Mouse (Mus musculus) CH12.LX (cell line): ENCODE data around the gene Gimap7. TPM values are rescaled to one million over a fixed set of nuclear protein-coding genes. Genes with fewer than 3 reads are reported as not detected.
A peak's percentile ranks its signal among the peaks of the same experiment; 100 is the strongest.

Experiments used
- DNase-seq: peaks from one replicate; pipeline ENCODE4 v3.0.0-alpha.2; 2013; ENCODE audit errors: extremely low read depth
- H3K27ac ChIP-seq: 2 replicates; pipeline ENCODE4 v1.5.1; 2012; ENCODE audit warnings: low read depth, mild to moderate bottlenecking, control low read depth, moderate library complexity; ENCODE audit not compliant: insufficient read depth
- H3K27me3 ChIP-seq: replicated peaks from 2 replicates; pipeline ENCODE3; 2012; ENCODE audit warnings: inconsistent platforms
- H3K36me3 ChIP-seq, 2 experiments: replicated peaks in 1 of 2; 2 replicates each; pipeline versions ENCODE3 to v1.6.1; 2012; ENCODE audit warnings: inconsistent platforms in 1 of 2, low read length in 1 of 2, mild to moderate bottlenecking in 1 of 2, mixed read lengths in 1 of 2, moderate library complexity in 1 of 2; ENCODE audit not compliant: control insufficient read depth in 1 of 2, insufficient read depth in 1 of 2
- H3K4me1 ChIP-seq, 2 experiments: 2 replicates each; pipeline ENCODE4 v1.6.1; 2012; ENCODE audit warnings: inconsistent platforms in 1 of 2, moderate library complexity in 1 of 2; ENCODE audit not compliant: insufficient read depth in 2 of 2, control insufficient read depth in 1 of 2
- H3K4me2 ChIP-seq: 2 replicates; pipeline ENCODE4 v1.6.1; 2012; ENCODE audit warnings: low read depth, mild to moderate bottlenecking, control low read depth; ENCODE audit not compliant: poor library complexity, insufficient read depth, severe bottlenecking
- H3K4me3 ChIP-seq, 3 experiments: fragments of 150-350 bp in 1 of 3; sonication (generic) in 1 of 3; replicated peaks in 1 of 3; 2 replicates each; pipeline versions ENCODE3 to v1.5.1; 2011 to 2012; ENCODE audit warnings: low read depth in 2 of 3, low read length in 2 of 3, mild to moderate bottlenecking in 2 of 3, moderate library complexity in 2 of 3, control low read depth in 1 of 3, improper control_type of control experiment in 1 of 3, inconsistent platforms in 1 of 3, mixed read lengths in 1 of 3; ENCODE audit not compliant: poor library complexity in 1 of 3
- H3K79me2 ChIP-seq: replicated peaks from 2 replicates; pipeline ENCODE4 v1.6.1; 2012; ENCODE audit warnings: mild to moderate bottlenecking, moderate library complexity; ENCODE audit not compliant: control insufficient read depth, poor library complexity, insufficient read depth, severe bottlenecking; ENCODE audit errors: extremely low read depth
- H3K9ac ChIP-seq: 2 replicates; pipeline ENCODE4 v1.6.1; 2012; ENCODE audit warnings: low read depth, mild to moderate bottlenecking, control low read depth, moderate library complexity; ENCODE audit not compliant: insufficient read depth
- H3K9me3 ChIP-seq: replicated peaks from 2 replicates; pipeline ENCODE3; 2012; ENCODE audit warnings: low read length, inconsistent platforms, mixed read lengths
- BHLHE40 ChIP-seq: IDR thresholded peaks from 2 replicates; pipeline ENCODE4 v1.6.1; 2011; ENCODE audit warnings: mild to moderate bottlenecking, low read depth, low read length, improper control_type of control experiment
- CHD1 ChIP-seq: IDR thresholded peaks from 2 replicates; pipeline ENCODE4 v1.6.1; 2012; ENCODE audit warnings: low read depth, low read length, improper control_type of control experiment, inconsistent platforms
- CTCF ChIP-seq, 2 experiments: IDR thresholded peaks in 1 of 2; conservative IDR thresholded peaks in 1 of 2; 2 replicates each; pipeline ENCODE4 v1.5.1; 2011 to 2012; ENCODE audit warnings: low read depth in 2 of 2, low read length in 2 of 2, improper control_type of control experiment in 1 of 2, inconsistent platforms in 1 of 2, mild to moderate bottlenecking in 1 of 2, moderate library complexity in 1 of 2
- EP300 ChIP-seq: IDR thresholded peaks from 2 replicates; pipeline ENCODE4 v1.6.1; 2011; ENCODE audit warnings: low read length, improper control_type of control experiment
- GABPA ChIP-seq: IDR thresholded peaks from 2 replicates; pipeline ENCODE4 v1.6.1; 2012; ENCODE audit warnings: low read depth, low read length, improper control_type of control experiment, inconsistent platforms; ENCODE audit not compliant: insufficient replicate concordance
- IRF4 ChIP-seq: IDR thresholded peaks from 2 replicates; pipeline ENCODE4 v1.6.1; 2014; ENCODE audit warnings: low read depth, mild to moderate bottlenecking, inconsistent platforms, low read length, improper control_type of control experiment
- JUN ChIP-seq: IDR thresholded peaks from 2 replicates; pipeline ENCODE4 v1.6.1; 2011; ENCODE audit warnings: low read depth, mild to moderate bottlenecking, low read length, improper control_type of control experiment, moderate library complexity; ENCODE audit not compliant: insufficient read depth
- MAX ChIP-seq: IDR thresholded peaks from 2 replicates; pipeline ENCODE4 v1.6.1; 2011; ENCODE audit warnings: low read length, improper control_type of control experiment
- MEF2A ChIP-seq: IDR thresholded peaks from 2 replicates; pipeline ENCODE4 v1.6.1; 2014; ENCODE audit warnings: low read depth, mild to moderate bottlenecking, inconsistent platforms, low read length, improper control_type of control experiment, borderline replicate concordance
- MXI1 ChIP-seq: IDR thresholded peaks from 2 replicates; pipeline ENCODE4 v1.6.1; 2011; ENCODE audit warnings: mild to moderate bottlenecking, low read depth, low read length, improper control_type of control experiment
- NRF1 ChIP-seq: IDR thresholded peaks from 2 replicates; pipeline ENCODE4 v1.6.1; 2014; ENCODE audit warnings: low read depth, mild to moderate bottlenecking, inconsistent platforms, low read length, improper control_type of control experiment, moderate library complexity
- PAX5 ChIP-seq: IDR thresholded peaks from 2 replicates; pipeline ENCODE4 v1.6.1; 2012; ENCODE audit warnings: low read length, inconsistent platforms, mixed read lengths
- POLR2A ChIP-seq: IDR thresholded peaks from 2 replicates; pipeline ENCODE4 v1.6.1; 2011; ENCODE audit warnings: low read depth, mild to moderate bottlenecking, improper control_type of control experiment, low read length
- RAD21 ChIP-seq: IDR thresholded peaks from 2 replicates; pipeline ENCODE4 v1.6.1; 2011; ENCODE audit warnings: low read depth, mild to moderate bottlenecking, low read length, improper control_type of control experiment, moderate library complexity
- RCOR1 ChIP-seq: conservative IDR thresholded peaks from 2 replicates; pipeline ENCODE4 v1.6.1; 2012; ENCODE audit warnings: low read depth, mild to moderate bottlenecking, inconsistent platforms, low read length, improper control_type of control experiment
- SMC3 ChIP-seq: IDR thresholded peaks from 2 replicates; pipeline ENCODE4 v1.6.1; 2011; ENCODE audit warnings: low read depth, low read length, improper control_type of control experiment
- TBP ChIP-seq: conservative IDR thresholded peaks from 2 replicates; pipeline ENCODE4 v1.6.1; 2011; ENCODE audit warnings: low read depth, low read length, improper control_type of control experiment
- TCF12 ChIP-seq: IDR thresholded peaks from 2 replicates; pipeline ENCODE4 v1.6.1; 2014; ENCODE audit warnings: low read depth, mild to moderate bottlenecking, inconsistent platforms, low read length, improper control_type of control experiment
- UBTF ChIP-seq: IDR thresholded peaks from 2 replicates; pipeline ENCODE4 v1.6.1; 2012; ENCODE audit warnings: low read depth, mild to moderate bottlenecking, inconsistent platforms, low read length, improper control_type of control experiment, moderate library complexity
- USF1 ChIP-seq: IDR thresholded peaks from 2 replicates; pipeline ENCODE4 v1.6.1; 2014; ENCODE audit warnings: low read depth, mild to moderate bottlenecking, inconsistent platforms, low read length, improper control_type of control experiment
- USF2 ChIP-seq: conservative IDR thresholded peaks from 2 replicates; pipeline ENCODE4 v1.6.1; 2011; ENCODE audit warnings: low read depth, low read length, improper control_type of control experiment
- ZC3H11A ChIP-seq: IDR thresholded peaks from 2 replicates; pipeline ENCODE4 v1.6.1; 2012; ENCODE audit warnings: low read depth, mild to moderate bottlenecking, inconsistent platforms, low read length, improper control_type of control experiment
- ZKSCAN1 ChIP-seq: IDR thresholded peaks from 2 replicates; pipeline ENCODE4 v1.6.1; 2012; ENCODE audit warnings: low read depth, inconsistent platforms, low read length, improper control_type of control experiment, borderline replicate concordance
- ZMIZ1 ChIP-seq: IDR thresholded peaks from 2 replicates; pipeline ENCODE4 v1.6.1; 2012; ENCODE audit warnings: low read depth, mild to moderate bottlenecking, inconsistent platforms, low read length, improper control_type of control experiment
- ZNF384 ChIP-seq: IDR thresholded peaks from 2 replicates; pipeline ENCODE4 v1.6.1; 2012; ENCODE audit warnings: low read depth, low read length, improper control_type of control experiment, inconsistent platforms
- dilution Hi-C: fragments of 300-500 bp; cut with MboI; formaldehyde crosslinking; loops from 2 replicates; pipeline ENCODE4 v1.14.3; 2020; ENCODE audit warnings: low sequenced_read_pairs; ENCODE audit not compliant: extremely low pct_unique_long_range_greater_than_20kb, extremely low pct_ligation_motif_present
- in situ Hi-C: fragments of 300-500 bp; cut with MboI; formaldehyde crosslinking; loops from 3 replicates; pipeline ENCODE4 v1.14.3; 2019; ENCODE audit warnings: low sequenced_read_pairs, low pct_ligation_motif_present, low pct_unique_long_range_greater_than_20kb, mixed read lengths
- polyA plus RNA-seq: library from polyadenylated mRNA; unstranded; fragments of >175 nt; gene quantifications from 2 replicates; pipeline ENCODE4 v1.2.1, GENCODE M21; 2012; ENCODE audit warnings: low read depth; ENCODE audit not compliant: insufficient read length
- total RNA-seq, 2 experiments: library from RNA; depleted of rRNA; stranded (reverse); fragments of 300-350 nt in 1 of 2; fragments of >200 nt in 1 of 2; gene quantifications; 2 replicates each; pipeline ENCODE4 v1.2.3; 2012 to 2014

The Gimap7 gene
- total and polyA plus RNA-seq, 3 experiments = 4.2 to 14.5 (median 7.0) TPM

DNA sequence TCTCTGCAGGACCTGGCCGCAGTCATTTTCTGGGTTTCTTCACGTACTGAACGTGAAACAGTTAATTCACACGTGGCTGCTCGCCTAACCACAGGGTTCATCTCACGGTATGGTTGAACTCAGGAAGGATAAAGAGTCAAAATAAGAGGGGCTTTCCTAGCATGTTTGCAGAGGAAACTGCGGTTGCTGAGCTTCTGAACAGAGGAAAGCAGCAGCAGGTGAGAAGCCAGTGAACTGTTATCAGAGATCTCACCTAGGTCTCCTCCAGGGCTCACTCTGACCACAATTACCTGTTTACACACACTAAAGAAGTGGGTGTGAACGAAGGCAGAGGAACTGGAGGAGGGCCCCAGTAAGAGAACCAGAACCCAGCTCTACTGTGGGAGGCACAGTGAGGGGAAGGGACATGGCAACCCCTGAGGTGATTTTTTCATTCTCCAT, 14.5 kb downstream of the Gimap7 start (continued):
- TF ChIP-seq TBP = no peak
- no peak for TF ChIP-seq ZKSCAN1
- TF ChIP-seq MEF2A = peak; percentile 94
- TF ChIP-seq CHD1 = no peak; the same call in 1 of the 2 replicates
- TF ChIP-seq SMC3 = peak; percentile 48
- TF ChIP-seq POLR2A = 0 out of 2 replicates have a peak, but pooled peaks have one; percentile 42
- no peak for TF ChIP-seq PAX5
- peak; percentile 84 for TF ChIP-seq IRF4
- no peak for TF ChIP-seq USF2
- TF ChIP-seq ZMIZ1 = peak; percentile 57; the same call in 1 of the 2 replicates
- TF ChIP-seq GABPA = no peak
- peak; percentile 94 for TF ChIP-seq EP300
- TF ChIP-seq ZNF384 = no peak
- TF ChIP-seq CTCF (conservative IDR thresholded peaks at IDR 0.05 in 1 of 2, IDR thresholded peaks at IDR 0.05 in 1 of 2; ENCODE audit: low read depth in 2 of 2, low read length in 2 of 2) = no peak
- TF ChIP-seq BHLHE40 = peak; percentile 100
- TF ChIP-seq TCF12 = peak; percentile 95
- TF ChIP-seq USF1 = peak; percentile 40; the same call in 1 of the 2 replicates

DNA sequence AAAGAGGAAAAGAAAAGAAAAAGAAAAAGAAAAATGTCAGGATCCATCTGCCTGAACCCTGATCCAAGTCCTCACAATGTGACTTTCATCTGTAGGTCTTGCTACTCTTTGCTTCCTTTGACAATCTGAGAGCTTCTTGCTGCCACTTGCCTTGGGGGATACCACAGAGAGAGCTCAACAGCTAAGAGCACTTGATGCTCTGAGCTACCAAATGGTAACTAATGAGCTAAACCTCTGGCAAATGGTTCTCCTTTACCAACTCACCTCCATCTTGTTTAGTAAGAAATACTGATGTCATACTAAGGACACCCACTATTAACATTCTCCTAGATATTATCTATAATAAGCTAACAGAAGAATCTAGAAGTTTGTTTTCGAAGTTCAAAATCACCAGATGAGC, 15.2 kb downstream of the Gimap7 start:
- H3K4me3 ChIP-seq = no peak overlapping the region
- in situ Hi-C loops = no loop called here

More for the DNA sequence above, 15.2 kb downstream of the Gimap7 start:
- no peaks in the 10 kb centered on the region for H3K27me3 ChIP-seq
- no peak overlapping the region for H3K9ac ChIP-seq
- no peak overlapping the region for H3K4me2 ChIP-seq
- peaks cover 2% of the 10 kb centered on the region for H3K9me3 ChIP-seq
- peaks cover 12% of the 10 kb centered on the region; the same call in 1 of the 2 replicates for H3K79me2 ChIP-seq
- no peak for TF ChIP-seq USF2
- no peak for TF ChIP-seq CHD1
- TF ChIP-seq NRF1 = no peak
- no peak for TF ChIP-seq RAD21
- TF ChIP-seq SMC3 = no peak
- no peak for TF ChIP-seq UBTF
- no peak for TF ChIP-seq TCF12
- no peak for TF ChIP-seq JUN
- TF ChIP-seq MXI1 = no peak
- no peak for TF ChIP-seq MAX
- no peak for TF ChIP-seq BHLHE40
- no peak for TF ChIP-seq ZC3H11A
- no peak for TF ChIP-seq POLR2A
- no peak for TF ChIP-seq RCOR1
- no peak for TF ChIP-seq EP300
- peaks cover 0 to 9% of the 10 kb centered on the region in 2 experiments for H3K36me3 ChIP-seq
- H3K4me1 ChIP-seq = peaks cover 18 to 70% of the 10 kb centered on the region in 2 experiments
- no peak overlapping the region for H3K27ac ChIP-seq
- no peak for DNase-seq
- dilution Hi-C loops = no loop called here
